Mouse (Mus musculus): Measurements from ENCODE around the gene Bnc2. TPM values are rescaled to one million over a fixed set of nuclear protein-coding genes. Genes with fewer than 3 reads are reported as not detected.

The Bnc2 gene
- polyA plus RNA-seq, 1 experiment, result 4.5 TPM

GRCm38 (mm10) chr4:84411431-84411830 is 263.6 kb downstream of the Bnc2 start:
- TF ChIP-seq FOSL1 (IDR thresholded peaks at IDR 0.05; ENCODE audit: insufficient read depth, low read length, poor library complexity, severe bottlenecking), result no peak
- TF ChIP-seq MYOD1 (IDR thresholded peaks at IDR 0.05; ENCODE audit: control insufficient read depth, insufficient read length, low read depth), result no peak
- no peak for TF ChIP-seq CEBPB (IDR thresholded peaks at IDR 0.05; ENCODE audit: low read depth)
- TF ChIP-seq CTCF (IDR thresholded peaks at IDR 0.05; ENCODE audit: control insufficient read depth, insufficient read depth, insufficient read length), result no peak
- no peak for TF ChIP-seq USF1 (IDR thresholded peaks at IDR 0.05; ENCODE audit: low read depth)
- no peak for TF ChIP-seq MAX (IDR thresholded peaks at IDR 0.05)
- no peak for TF ChIP-seq MYOG (IDR thresholded peaks at IDR 0.05; ENCODE audit: control insufficient read depth, extremely low read depth, insufficient read length)
- H3K4me3 ChIP-seq (ENCODE audit: insufficient read depth, poor library complexity, severe bottlenecking), result no peak overlapping the region
- H3K36me3 ChIP-seq (ENCODE audit: control insufficient read depth, insufficient read depth), result no peaks in the 10 kb centered on the region
- H3K79me3 ChIP-seq (ENCODE audit: low read depth), result no peaks in the 10 kb centered on the region
- no peaks in the 10 kb centered on the region for H3K27me3 ChIP-seq (ENCODE audit: control insufficient read depth, insufficient read depth, insufficient read length)
- no peak overlapping the region for H3ac ChIP-seq (ENCODE audit: control insufficient read depth, insufficient read length, low read depth)
- H3K79me2 ChIP-seq (ENCODE audit: control insufficient read depth, insufficient read depth), result no peaks in the 10 kb centered on the region

- Histone ChIP-seq H3K36me3 (ENCODE audit: control insufficient read depth, insufficient read depth) (no peaks in the 10 kb centered on the region), H3ac (ENCODE audit: control insufficient read depth, insufficient read length, low read depth) (no peak overlapping the region), H3K79me2 (ENCODE audit: control insufficient read depth, insufficient read depth) (no peaks in the 10 kb centered on the region), H3K4me3 (ENCODE audit: insufficient read depth, poor library complexity, severe bottlenecking) (no peak overlapping the region), H3K79me3 (ENCODE audit: low read depth) (no peaks in the 10 kb centered on the region), H3K27me3 (ENCODE audit: control insufficient read depth, insufficient read depth, insufficient read length) (no peaks in the 10 kb centered on the region)
- TF ChIP-seq USF1 (IDR thresholded peaks at IDR 0.05; ENCODE audit: low read depth) (peak; percentile 72), CEBPB (IDR thresholded peaks at IDR 0.05; ENCODE audit: low read depth) (no peak), MAX (IDR thresholded peaks at IDR 0.05) (no peak), MYOG (IDR thresholded peaks at IDR 0.05; ENCODE audit: control insufficient read depth, extremely low read depth, insufficient read length) (no peak), CTCF (IDR thresholded peaks at IDR 0.05; ENCODE audit: control insufficient read depth, insufficient read depth, insufficient read length) (no peak)
These were observed 267.6 kb downstream of the Bnc2 start for GRCm38 (mm10) chr4:84407328-84408028.

- Histone ChIP-seq H3K27me3 (ENCODE audit: control insufficient read depth, insufficient read depth, insufficient read length) (no peaks in the 10 kb centered on the region), H3K36me3 (ENCODE audit: control insufficient read depth, insufficient read depth) (no peaks in the 10 kb centered on the region), H3ac (ENCODE audit: control insufficient read depth, insufficient read length, low read depth) (no peak overlapping the region), H3K79me2 (ENCODE audit: control insufficient read depth, insufficient read depth) (no peaks in the 10 kb centered on the region), H3K79me3 (ENCODE audit: low read depth) (no peaks in the 10 kb centered on the region), H3K4me3 (ENCODE audit: insufficient read depth, poor library complexity, severe bottlenecking) (no peak overlapping the region)
- TF ChIP-seq CTCF (IDR thresholded peaks at IDR 0.05; ENCODE audit: control insufficient read depth, insufficient read depth, insufficient read length), result no peak
- no peak for TF ChIP-seq MYOD1 (IDR thresholded peaks at IDR 0.05; ENCODE audit: control insufficient read depth, insufficient read length, low read depth)
These were observed 271.5 kb downstream of the Bnc2 start for GRCm38 (mm10) chr4:84403356-84404145.

- no peaks in the 10 kb centered on the region for H3K36me3 ChIP-seq (ENCODE audit: control insufficient read depth, insufficient read depth)
- no peaks in the 10 kb centered on the region for H3K27me3 ChIP-seq (ENCODE audit: control insufficient read depth, insufficient read depth, insufficient read length)
- H3K79me2 ChIP-seq (ENCODE audit: control insufficient read depth, insufficient read depth), result no peaks in the 10 kb centered on the region
- H3K4me3 ChIP-seq (ENCODE audit: insufficient read depth, poor library complexity, severe bottlenecking), result no peak overlapping the region
- TF ChIP-seq MAX (IDR thresholded peaks at IDR 0.05) (no peak), MYOG (IDR thresholded peaks at IDR 0.05; ENCODE audit: control insufficient read depth, extremely low read depth, insufficient read length) (no peak), CTCF (IDR thresholded peaks at IDR 0.05; ENCODE audit: control insufficient read depth, insufficient read depth, insufficient read length) (no peak), MYOD1 (IDR thresholded peaks at IDR 0.05; ENCODE audit: control insufficient read depth, insufficient read length, low read depth) (no peak), CEBPB (IDR thresholded peaks at IDR 0.05; ENCODE audit: low read depth) (no peak)
- no peaks in the 10 kb centered on the region for H3K79me3 ChIP-seq (ENCODE audit: low read depth)
- H3ac ChIP-seq (ENCODE audit: control insufficient read depth, insufficient read length, low read depth), result no peak overlapping the region
These were observed 286.1 kb downstream of the Bnc2 start for GRCm38 (mm10) chr4:84388991-84389390.

- no peaks in the 10 kb centered on the region for H3K36me3 ChIP-seq (ENCODE audit: control insufficient read depth, insufficient read depth)
- no peak overlapping the region for H3K4me3 ChIP-seq (ENCODE audit: insufficient read depth, poor library complexity, severe bottlenecking)
- no peaks in the 10 kb centered on the region for H3K79me3 ChIP-seq (ENCODE audit: low read depth)
These were observed 289.9 kb downstream of the Bnc2 start for GRCm38 (mm10) chr4:84385156-84385555.

More at GRCm38 (mm10) chr4:84385156-84385555, 289.9 kb downstream of the Bnc2 start:
- Histone ChIP-seq H3K79me2 (ENCODE audit: control insufficient read depth, insufficient read depth) (no peaks in the 10 kb centered on the region), H3ac (ENCODE audit: control insufficient read depth, insufficient read length, low read depth) (no peak overlapping the region), H3K27me3 (ENCODE audit: control insufficient read depth, insufficient read depth, insufficient read length) (no peaks in the 10 kb centered on the region)
- no peak for TF ChIP-seq MAX (IDR thresholded peaks at IDR 0.05)
- TF ChIP-seq MYOG (IDR thresholded peaks at IDR 0.05; ENCODE audit: control insufficient read depth, extremely low read depth, insufficient read length), result no peak
- no peak for TF ChIP-seq MYOD1 (IDR thresholded peaks at IDR 0.05; ENCODE audit: control insufficient read depth, insufficient read length, low read depth)
- TF ChIP-seq FOSL1 (IDR thresholded peaks at IDR 0.05; ENCODE audit: insufficient read depth, low read length, poor library complexity, severe bottlenecking), result no peak
- no peak for TF ChIP-seq CEBPB (IDR thresholded peaks at IDR 0.05; ENCODE audit: low read depth)
- TF ChIP-seq CTCF (IDR thresholded peaks at IDR 0.05; ENCODE audit: control insufficient read depth, insufficient read depth, insufficient read length), result no peak
- TF ChIP-seq USF1 (IDR thresholded peaks at IDR 0.05; ENCODE audit: low read depth), result no peak
